Mouse (Mus musculus) MEL (cell line): ENCODE measurements around the gene Lgals7. TPM values are rescaled to one million over a fixed set of nuclear protein-coding genes. Genes with fewer than 3 reads are reported as not detected.

ENCODE experiments used
- DNase-seq: peaks from one replicate; pipeline ENCODE4 v3.0.0; 2011; ENCODE audit warnings: low read depth, low spot score
- H3K27ac ChIP-seq: 2 replicates; pipeline ENCODE4 v1.5.1; 2012; ENCODE audit warnings: low read depth, mild to moderate bottlenecking, control low read depth, low read length, moderate library complexity; ENCODE audit not compliant: control insufficient read depth
- H3K27me3 ChIP-seq, 2 experiments: fragments of 150-350 bp in 1 of 2; sonication (generic) in 1 of 2; 2 replicates each; pipeline ENCODE4 v1.6.1; 2012; ENCODE audit warnings: low read length in 2 of 2, mild to moderate bottlenecking in 2 of 2, improper control_type of control experiment in 1 of 2, moderate library complexity in 1 of 2; ENCODE audit not compliant: insufficient read depth in 2 of 2, control insufficient read depth in 1 of 2
- H3K36me3 ChIP-seq, 2 experiments: 2 replicates each; pipeline ENCODE4 v1.6.1; 2012 to 2014; ENCODE audit warnings: low read length in 2 of 2, improper control_type of control experiment in 1 of 2, inconsistent platforms in 1 of 2, mild to moderate bottlenecking in 1 of 2; ENCODE audit not compliant: insufficient read depth in 2 of 2, control insufficient read depth in 1 of 2
- H3K4me1 ChIP-seq, 2 experiments: fragments of 150-350 bp in 1 of 2; sonication (generic) in 1 of 2; 2 replicates each; pipeline ENCODE4 v1.6.1; 2012; ENCODE audit warnings: low read length in 2 of 2, improper control_type of control experiment in 1 of 2, mild to moderate bottlenecking in 1 of 2; ENCODE audit not compliant: insufficient read depth in 2 of 2, control insufficient read depth in 1 of 2
- H3K4me3 ChIP-seq, 2 experiments: fragments of 150-350 bp in 1 of 2; sonication (generic) in 1 of 2; 2 replicates each; pipeline ENCODE4 v1.5.1; 2012; ENCODE audit warnings: low read depth in 2 of 2, low read length in 2 of 2, mild to moderate bottlenecking in 2 of 2, moderate library complexity in 2 of 2, control low read depth in 1 of 2, improper control_type of control experiment in 1 of 2; ENCODE audit not compliant: control insufficient read depth in 1 of 2, insufficient read depth in 1 of 2
- H3K79me2 ChIP-seq: 2 replicates; pipeline ENCODE4 v1.6.1; 2012; ENCODE audit warnings: mild to moderate bottlenecking, low read length, moderate library complexity; ENCODE audit not compliant: control insufficient read depth, poor library complexity, insufficient read depth
- H3K9ac ChIP-seq: 2 replicates; pipeline ENCODE4 v1.6.1; 2012; ENCODE audit warnings: low read depth, mild to moderate bottlenecking, control low read depth, low read length, moderate library complexity; ENCODE audit not compliant: control insufficient read depth, poor library complexity, severe bottlenecking
- H3K9me3 ChIP-seq: fragments of 150-350 bp; sonication (generic); replicated peaks from 2 replicates; pipeline ENCODE4 v1.6.1; 2012; ENCODE audit warnings: mild to moderate bottlenecking, low read length, improper control_type of control experiment, moderate library complexity; ENCODE audit not compliant: insufficient read depth
- BHLHE40 ChIP-seq: IDR thresholded peaks from 2 replicates; pipeline ENCODE4 v1.6.1; 2012; ENCODE audit warnings: low read depth, mild to moderate bottlenecking, inconsistent platforms, low read length, improper control_type of control experiment, borderline replicate concordance
- CHD1 ChIP-seq: IDR thresholded peaks from 2 replicates; pipeline ENCODE4 v1.6.1; 2012; ENCODE audit warnings: low read depth, mild to moderate bottlenecking, inconsistent platforms, low read length, improper control_type of control experiment
- CTCF ChIP-seq, 3 experiments: IDR thresholded peaks in 2 of 3; conservative IDR thresholded peaks in 1 of 3; 2 replicates each; pipeline ENCODE4 v1.5.1; 2011 to 2012; ENCODE audit warnings: low read length in 3 of 3, low read depth in 2 of 3, mild to moderate bottlenecking in 2 of 3, improper control_type of control experiment in 1 of 3, inconsistent platforms in 1 of 3, mixed read lengths in 1 of 3, moderate library complexity in 1 of 3; ENCODE audit not compliant: control insufficient read depth in 1 of 3, insufficient read depth in 1 of 3, poor library complexity in 1 of 3, severe bottlenecking in 1 of 3
- E2F4 ChIP-seq: IDR thresholded peaks from 2 replicates; pipeline ENCODE4 v1.6.1; 2011; ENCODE audit warnings: low read depth, low read length, improper control_type of control experiment, borderline replicate concordance
- ELF1 ChIP-seq: IDR thresholded peaks from 2 replicates; pipeline ENCODE4 v1.6.1; 2014; ENCODE audit warnings: low read depth, mild to moderate bottlenecking, inconsistent platforms, low read length, improper control_type of control experiment, moderate library complexity
- EP300 ChIP-seq, 2 experiments: IDR thresholded peaks; 2 replicates each; pipeline ENCODE4 v1.6.1; 2011; ENCODE audit warnings: improper control_type of control experiment in 2 of 2, low read length in 2 of 2, low read depth in 1 of 2, mild to moderate bottlenecking in 1 of 2
- ETS1 ChIP-seq: IDR thresholded peaks from 2 replicates; pipeline ENCODE4 v1.6.1; 2012; ENCODE audit warnings: low read depth, mild to moderate bottlenecking, inconsistent platforms, low read length, improper control_type of control experiment, moderate library complexity
- GABPA ChIP-seq: IDR thresholded peaks from 2 replicates; pipeline ENCODE4 v1.6.1; 2012; ENCODE audit warnings: low read depth, mild to moderate bottlenecking, inconsistent platforms, low read length, improper control_type of control experiment, moderate library complexity
- GATA1 ChIP-seq: IDR thresholded peaks from 2 replicates; pipeline ENCODE4 v1.6.1; 2011; ENCODE audit warnings: low read depth, low read length, improper control_type of control experiment
- HCFC1 ChIP-seq: IDR thresholded peaks from 2 replicates; pipeline ENCODE4 v1.6.1; 2012; ENCODE audit warnings: low read depth, mild to moderate bottlenecking, inconsistent platforms, low read length, improper control_type of control experiment, moderate library complexity
- JUND ChIP-seq: IDR thresholded peaks from 2 replicates; pipeline ENCODE4 v1.6.1; 2011; ENCODE audit warnings: low read depth, mild to moderate bottlenecking, improper control_type of control experiment, low read length
- MAFK ChIP-seq: IDR thresholded peaks from 2 replicates; pipeline ENCODE4 v1.6.1; 2011; ENCODE audit warnings: low read depth, mild to moderate bottlenecking, low read length, improper control_type of control experiment, borderline replicate concordance
- MAX ChIP-seq: IDR thresholded peaks from 2 replicates; pipeline ENCODE4 v1.6.1; 2011; ENCODE audit warnings: low read length, improper control_type of control experiment
- MAZ ChIP-seq: IDR thresholded peaks from 2 replicates; pipeline ENCODE4 v1.6.1; 2012; ENCODE audit warnings: low read depth, mild to moderate bottlenecking, inconsistent platforms, low read length, improper control_type of control experiment
- MEF2A ChIP-seq: IDR thresholded peaks from 2 replicates; pipeline ENCODE4 v1.6.1; 2014; ENCODE audit warnings: low read depth, mild to moderate bottlenecking, inconsistent platforms, low read length, improper control_type of control experiment; ENCODE audit not compliant: poor library complexity, insufficient replicate concordance, severe bottlenecking; ENCODE audit errors: extremely low read depth
- MXI1 ChIP-seq: IDR thresholded peaks from 2 replicates; pipeline ENCODE4 v1.6.1; 2011; ENCODE audit warnings: mild to moderate bottlenecking, low read depth, low read length, improper control_type of control experiment
- MYB ChIP-seq: IDR thresholded peaks from 2 replicates; pipeline ENCODE4 v1.6.1; 2011; ENCODE audit warnings: mild to moderate bottlenecking, low read depth, low read length, improper control_type of control experiment
- MYC ChIP-seq: IDR thresholded peaks from 2 replicates; pipeline ENCODE4 v1.6.1; 2011; ENCODE audit warnings: low read depth, mild to moderate bottlenecking, low read length, improper control_type of control experiment, moderate library complexity
- NELFE ChIP-seq: IDR thresholded peaks from 2 replicates; pipeline ENCODE4 v1.6.1; 2011; ENCODE audit warnings: low read depth, low read length, improper control_type of control experiment
- NRF1 ChIP-seq: IDR thresholded peaks from 2 replicates; pipeline ENCODE4 v1.6.1; 2014; ENCODE audit warnings: low read depth, mild to moderate bottlenecking, inconsistent platforms, low read length, improper control_type of control experiment, moderate library complexity; ENCODE audit not compliant: poor library complexity, insufficient read depth, severe bottlenecking
- POLR2A ChIP-seq, 2 experiments: IDR thresholded peaks; 2 replicates each; pipeline ENCODE4 v1.6.1; 2011 to 2012; ENCODE audit warnings: low read length in 2 of 2, mild to moderate bottlenecking in 2 of 2, control low read depth in 1 of 2, improper control_type of control experiment in 1 of 2, low read depth in 1 of 2, moderate library complexity in 1 of 2; ENCODE audit not compliant: control insufficient read depth in 1 of 2, insufficient read depth in 1 of 2, poor library complexity in 1 of 2
- POLR2AphosphoS2 ChIP-seq: IDR thresholded peaks from 2 replicates; pipeline ENCODE4 v1.6.1; 2011; ENCODE audit warnings: low read length, improper control_type of control experiment
- POLR2AphosphoS5 ChIP-seq: IDR thresholded peaks from 2 replicates; pipeline ENCODE4 v1.6.1; 2012; ENCODE audit warnings: low read depth, borderline replicate concordance, mild to moderate bottlenecking, inconsistent platforms, low read length, moderate library complexity, mixed read lengths
- RCOR1 ChIP-seq: IDR thresholded peaks from 2 replicates; pipeline ENCODE4 v1.6.1; 2012; ENCODE audit warnings: low read depth, mild to moderate bottlenecking, inconsistent platforms, low read length, improper control_type of control experiment
- SIN3A ChIP-seq: IDR thresholded peaks from 2 replicates; pipeline ENCODE4 v1.6.1; 2012; ENCODE audit warnings: low read length, improper control_type of control experiment, inconsistent platforms
- SMC3 ChIP-seq: IDR thresholded peaks from 2 replicates; pipeline ENCODE4 v1.6.1; 2011; ENCODE audit warnings: low read depth, low read length, improper control_type of control experiment
- TAL1 ChIP-seq: IDR thresholded peaks from 2 replicates; pipeline ENCODE4 v1.6.1; 2012; ENCODE audit warnings: mild to moderate bottlenecking, inconsistent platforms, low read length, moderate library complexity, mixed read lengths
- TBP ChIP-seq: IDR thresholded peaks from 2 replicates; pipeline ENCODE4 v1.8.0; 2011; ENCODE audit warnings: low read depth, low read length, improper control_type of control experiment
- TCF12 ChIP-seq: IDR thresholded peaks from 2 replicates; pipeline ENCODE4 v1.6.1; 2014; ENCODE audit warnings: low read depth, mild to moderate bottlenecking, inconsistent platforms, low read length, improper control_type of control experiment, moderate library complexity
- UBTF ChIP-seq: IDR thresholded peaks from 2 replicates; pipeline ENCODE4 v1.6.1; 2012; ENCODE audit warnings: low read depth, mild to moderate bottlenecking, inconsistent platforms, low read length, improper control_type of control experiment, moderate library complexity, borderline replicate concordance; ENCODE audit not compliant: insufficient read depth
- USF1 ChIP-seq: IDR thresholded peaks from 2 replicates; pipeline ENCODE4 v1.6.1; 2014; ENCODE audit warnings: low read depth, mild to moderate bottlenecking, inconsistent platforms, low read length, improper control_type of control experiment, moderate library complexity
- USF2 ChIP-seq, 2 experiments: IDR thresholded peaks; 2 replicates each; pipeline ENCODE4 v1.6.1; 2011 to 2012; ENCODE audit warnings: improper control_type of control experiment in 2 of 2, low read length in 2 of 2, borderline replicate concordance in 1 of 2, inconsistent platforms in 1 of 2, low read depth in 1 of 2, mild to moderate bottlenecking in 1 of 2; ENCODE audit not compliant: insufficient read depth in 1 of 2
- ZC3H11A ChIP-seq: IDR thresholded peaks from 2 replicates; pipeline ENCODE4 v1.6.1; 2012; ENCODE audit warnings: low read depth, mild to moderate bottlenecking, inconsistent platforms, low read length, improper control_type of control experiment
- ZMIZ1 ChIP-seq: IDR thresholded peaks from 2 replicates; pipeline ENCODE4 v1.6.1; 2012; ENCODE audit warnings: low read depth, mild to moderate bottlenecking, inconsistent platforms, low read length, improper control_type of control experiment, moderate library complexity
- ZNF384 ChIP-seq: IDR thresholded peaks from 2 replicates; pipeline ENCODE4 v1.6.1; 2012; ENCODE audit warnings: low read depth, mild to moderate bottlenecking, inconsistent platforms, low read length, improper control_type of control experiment
- polyA plus RNA-seq, 2 experiments: library from polyadenylated mRNA; stranded (reverse) in 1 of 2; unstranded in 1 of 2; fragments of >175 nt in 1 of 2; fragments of >200 nt in 1 of 2; gene quantifications; 2 replicates each; pipeline versions ENCODE4 v1.2.1 to v1.2.4; 2012; ENCODE audit warnings: low replicate concordance in 2 of 2, low read depth in 1 of 2; ENCODE audit not compliant: insufficient read length in 2 of 2, insufficient read depth in 1 of 2, missing spikeins in 1 of 2
- total RNA-seq: library from RNA; depleted of rRNA; stranded (reverse); fragments of 300-350 nt; gene quantifications from 2 replicates; pipeline ENCODE4 v1.2.3, GENCODE M21; 2012

Lgals7 gene
- total and polyA plus RNA-seq, 3 experiments: 27.7 to 138 TPM; not detected in 1

DNA sequence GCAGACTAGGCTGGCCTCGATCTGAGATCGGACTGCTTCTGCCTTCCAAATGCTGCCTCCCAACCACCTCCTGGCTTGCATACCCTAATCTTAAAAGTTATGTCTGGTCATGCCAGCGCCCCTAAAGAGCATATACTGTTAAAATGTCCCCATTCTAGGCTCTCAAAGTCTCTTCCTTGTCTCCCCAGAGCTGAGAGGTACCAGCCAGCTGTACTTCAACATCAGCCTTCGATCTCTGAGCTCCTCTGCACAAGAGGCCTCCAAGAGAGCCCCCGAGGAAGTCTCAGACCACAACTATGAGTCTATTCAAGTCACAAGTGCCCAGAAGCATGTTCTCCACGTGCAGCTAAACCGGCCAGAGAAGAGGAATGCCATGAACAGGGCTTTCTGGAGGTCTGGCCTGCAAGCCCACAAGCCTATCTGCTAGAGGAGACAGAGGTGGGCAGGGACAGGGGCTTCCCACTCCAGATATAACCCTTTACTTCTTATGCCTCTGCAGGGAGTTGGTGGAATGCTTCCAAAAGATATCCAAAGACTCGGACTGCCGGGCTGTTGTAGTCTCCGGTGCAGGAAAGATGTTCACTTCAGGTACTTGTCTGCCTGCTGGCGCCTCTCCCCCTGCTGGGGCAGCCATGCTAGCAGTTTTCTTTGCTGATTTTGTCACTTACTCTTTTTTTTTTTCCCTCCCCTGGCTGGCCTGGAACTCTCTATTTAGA lies 37.8 kb upstream of the Lgals7 start:
- H3K36me3 ChIP-seq: peaks cover 12 to 48% of the 10 kb centered on the region in 2 experiments; a peak in 3 of 4 replicates
- peaks cover 4% of the 10 kb centered on the region for H3K79me2 ChIP-seq
- H3K4me1 ChIP-seq: peaks cover 6 to 41% of the 10 kb centered on the region in 2 experiments
- H3K9me3 ChIP-seq: no peaks in the 10 kb centered on the region
- H3K27ac ChIP-seq: peak overlapping the region; percentile 89
- no peaks in the 10 kb centered on the region for H3K27me3 ChIP-seq
- peak; percentile 67 for DNase-seq
- H3K4me3 ChIP-seq: peak overlapping the region; percentile 77 to 85
- H3K9ac ChIP-seq: peak overlapping the region; percentile 97
- no peak for TF ChIP-seq JUND
- no peak for TF ChIP-seq UBTF
- TF ChIP-seq MAX: peak; percentile 70
- TF ChIP-seq TAL1: no peak
- no peak for TF ChIP-seq E2F4
- no peak for TF ChIP-seq RCOR1
- no peak for TF ChIP-seq POLR2AphosphoS2
- 0 out of 4 replicates have a peak, but pooled peaks of 1 of the 2 experiments have one; percentile 16 for TF ChIP-seq EP300 (IDR thresholded peaks at IDR 0.05; ENCODE audit: low read depth in 1 of 2, low read length in 2 of 2)
- no peak for TF ChIP-seq NRF1
- no peak for TF ChIP-seq ELF1
- no peak for TF ChIP-seq MEF2A
- no peak for TF ChIP-seq TCF12
- TF ChIP-seq POLR2AphosphoS5: no peak
- no peak for TF ChIP-seq USF1
- peak; percentile 31; the same call in 1 of the 2 replicates for TF ChIP-seq BHLHE40
- TF ChIP-seq MAZ: 0 out of 2 replicates have a peak, but pooled peaks have one; percentile 32
- TF ChIP-seq MAFK: no peak
- TF ChIP-seq ZC3H11A: 0 out of 2 replicates have a peak, but pooled peaks have one; percentile 13
- TF ChIP-seq CHD1: no peak; the same call in 1 of the 2 replicates
- TF ChIP-seq HCFC1: no peak
- peak; percentile 77 for TF ChIP-seq ZNF384
- TF ChIP-seq GATA1: no peak
- TF ChIP-seq ZMIZ1: no peak
- TF ChIP-seq MXI1: peak; percentile 31; the same call in 1 of the 2 replicates
- TF ChIP-seq TBP: no peak
- TF ChIP-seq USF2 (IDR thresholded peaks at IDR 0.05; ENCODE audit: borderline replicate concordance in 1 of 2, insufficient read depth in 1 of 2, low read depth in 1 of 2, low read length in 2 of 2): no peak
- TF ChIP-seq CTCF (IDR thresholded peaks at IDR 0.05 in 2 of 3, conservative IDR thresholded peaks at IDR 0.05 in 1 of 3; ENCODE audit: control insufficient read depth in 1 of 3, insufficient read depth in 1 of 3, low read depth in 2 of 3, low read length in 3 of 3, poor library complexity in 1 of 3, severe bottlenecking in 1 of 3): no peak
- TF ChIP-seq NELFE: 0 out of 2 replicates have a peak, but pooled peaks have one; percentile 11
- TF ChIP-seq ETS1: no peak
- no peak for TF ChIP-seq SMC3
- no peak for TF ChIP-seq MYC
- TF ChIP-seq SIN3A: 0 out of 2 replicates have a peak, but pooled peaks have one; percentile 12
- 0 out of 4 replicates have a peak, but pooled peaks of 1 of the 2 experiments have one; percentile 28 for TF ChIP-seq POLR2A (IDR thresholded peaks at IDR 0.05; ENCODE audit: control insufficient read depth in 1 of 2, insufficient read depth in 1 of 2, low read depth in 1 of 2, low read length in 2 of 2, poor library complexity in 1 of 2)
- TF ChIP-seq MYB: no peak
- TF ChIP-seq GABPA: no peak
